In the genomic region with DNA sequence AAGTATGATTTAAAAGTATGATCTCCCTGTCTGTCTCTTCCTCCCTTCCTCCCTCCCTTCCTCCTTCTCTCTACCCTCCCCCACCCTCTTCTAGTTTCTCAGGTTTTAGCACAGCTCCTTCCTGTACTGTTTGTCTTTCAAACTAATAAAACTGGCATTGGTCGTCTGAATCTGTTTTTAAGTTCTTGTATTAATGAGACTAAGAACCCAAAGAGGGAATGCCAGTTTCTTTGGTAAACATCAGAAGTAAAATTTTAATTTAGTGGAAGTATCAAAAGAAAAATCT, we compare ENCODE assay signal across 8 mouse cellular contexts. TPM values are rescaled to one million over a fixed set of nuclear protein-coding genes. Genes with fewer than 3 reads are reported as not detected.
DNase-seq lines count a peak whose midpoint lies in the region; ATAC-seq lines count a peak whose summit lies in the region.

No protein-coding gene starts in this region.

- ATAC-seq in kidney, embryonic 16.5 days (ENCODE audit: low FRiP score, low TSS enrichment) = no peak
- no peak for ATAC-seq in intestine, embryonic 14.5 days (replicated peaks; ENCODE audit: low FRiP score, low TSS enrichment, low read depth)
- no peak for ATAC-seq in neural tube, embryonic 12.5 days (ENCODE audit: low FRiP score, low read depth)

- DNase-seq in kidney, postnatal 10 days = no peak
- DNase-seq in c-Kit-negative CD71-positive TER-119-positive erythroid progenitor cells, embryonic 14.5 days (ENCODE audit: low read depth, low spot score) = peak; percentile 42
- DNase-seq in intestine, embryonic 14.5 days (ENCODE audit: low spot score) = no peak
- no peak for DNase-seq in MN1 (ENCODE audit: low spot score)
- no peak for DNase-seq in adrenal gland, postnatal 25 days
- DNase-seq in urinary bladder, postnatal 4 days (ENCODE audit: low spot score in 2 of 2) = no peak

- H3K9ac ChIP-seq in kidney, embryonic 16.5 days (replicated peaks; ENCODE audit: low read length) = peak overlapping the region; percentile 71
- peak overlapping the region; percentile 88 for H3K9ac ChIP-seq in intestine, embryonic 14.5 days (ENCODE audit: low read length)
- 0 out of 2 replicates have a peak overlapping the region, but pooled peaks have one; percentile 51 for H3K9ac ChIP-seq in neural tube, embryonic 12.5 days

- no peaks in the 10 kb centered on the region for H3K36me3 ChIP-seq in kidney, embryonic 16.5 days (ENCODE audit: insufficient read depth, low read length)
- no peaks in the 10 kb centered on the region for H3K36me3 ChIP-seq in intestine, embryonic 14.5 days (ENCODE audit: control insufficient read depth, insufficient read depth, low read length)
- H3K36me3 ChIP-seq in neural tube, embryonic 12.5 days = no peaks in the 10 kb centered on the region

- H3K9me3 ChIP-seq in kidney, embryonic 16.5 days (ENCODE audit: low read length) = no peaks in the 10 kb centered on the region
- H3K9me3 ChIP-seq in intestine, embryonic 14.5 days (ENCODE audit: control insufficient read depth, low read length) = no peaks in the 10 kb centered on the region
- H3K9me3 ChIP-seq in neural tube, embryonic 12.5 days = no peaks in the 10 kb centered on the region

- H3K4me3 ChIP-seq in kidney, embryonic 16.5 days (ENCODE audit: low read length) = peak overlapping the region; percentile 41
- H3K4me3 ChIP-seq in intestine, embryonic 14.5 days (ENCODE audit: low read depth, low read length) = peak overlapping the region; percentile 55; the same call in 1 of the 2 replicates
- H3K4me3 ChIP-seq in neural tube, embryonic 12.5 days = peak overlapping the region; percentile 13; the same call in 1 of the 2 replicates

- H3K4me2 ChIP-seq in kidney, embryonic 16.5 days (replicated peaks; ENCODE audit: low read depth, low read length) = peak overlapping the region; percentile 83
- peak overlapping the region; percentile 94 for H3K4me2 ChIP-seq in intestine, embryonic 14.5 days (ENCODE audit: low read length)
- H3K4me2 ChIP-seq in neural tube, embryonic 12.5 days (replicated peaks) = peak overlapping the region; percentile 71

- H3K4me1 ChIP-seq in kidney, embryonic 16.5 days (ENCODE audit: insufficient read depth, low read length) = peaks cover 33% of the 10 kb centered on the region
- peaks cover 24% of the 10 kb centered on the region for H3K4me1 ChIP-seq in intestine, embryonic 14.5 days (replicated peaks; ENCODE audit: control insufficient read depth, insufficient read depth, low read length)
- peaks cover 25% of the 10 kb centered on the region for H3K4me1 ChIP-seq in neural tube, embryonic 12.5 days

- H3K27ac ChIP-seq in kidney, embryonic 16.5 days (ENCODE audit: low read length) = peak overlapping the region; percentile 99
- H3K27ac ChIP-seq in intestine, embryonic 14.5 days (ENCODE audit: low read depth) = peak overlapping the region; percentile 99
- H3K27ac ChIP-seq in neural tube, embryonic 12.5 days = peak overlapping the region; percentile 53; the same call in 1 of the 2 replicates

- 2% methylated on average over 1 of the region's 1 CpGs for WGBS in kidney, embryonic 16.5 days
- WGBS in intestine, embryonic 14.5 days = 5% methylated on average over 1 of the region's 1 CpGs
- 4% methylated on average over 1 of the region's 1 CpGs for WGBS in neural tube, embryonic 12.5 days

- no peaks in the 10 kb centered on the region for H3K27me3 ChIP-seq in kidney, embryonic 16.5 days (ENCODE audit: insufficient read depth, low read length)
- no peaks in the 10 kb centered on the region for H3K27me3 ChIP-seq in intestine, embryonic 14.5 days (replicated peaks; ENCODE audit: control insufficient read depth, insufficient read depth, low read length)
- no peaks in the 10 kb centered on the region for H3K27me3 ChIP-seq in neural tube, embryonic 12.5 days (replicated peaks)

RNA-seq across cellular contexts. Expression of gene Hist1h4d, which starts 5.5 kb away (rescaled TPM):
- polyA plus RNA-seq in kidney, embryonic 16.5 days (2015; fragmentation: Nextera tagmentation; extraction: Ambion mirVana) = 102 TPM in 2 replicates
- 111 and 114 TPM in 2 replicates for polyA plus RNA-seq in intestine, embryonic 14.5 days (2014; fragmentation: Nextera tagmentation; extraction: Ambion mirVana)
- polyA plus RNA-seq in neural tube, embryonic 12.5 days (2016; fragmentation: Nextera tagmentation; extraction: Ambion mirVana) = 65.8 and 97.5 TPM in 2 replicates
- 174 and 185 TPM in 2 replicates for total RNA-seq in adrenal gland, postnatal 25 days (2021)

RNA-seq across cellular contexts. Expression of gene Hist1h3d, which starts 11.3 kb away (rescaled TPM):
- 6.1 and 6.6 TPM in 2 replicates for polyA plus RNA-seq in kidney, embryonic 16.5 days (2015; fragmentation: Nextera tagmentation; extraction: Ambion mirVana)
- polyA plus RNA-seq in intestine, embryonic 14.5 days (2014; fragmentation: Nextera tagmentation; extraction: Ambion mirVana) = 9.6 and 12.5 TPM in 2 replicates
- 3.8 and 4.9 TPM in 2 replicates for polyA plus RNA-seq in neural tube, embryonic 12.5 days (2016; fragmentation: Nextera tagmentation; extraction: Ambion mirVana)
- 12.9 and 16.6 TPM in 2 replicates for total RNA-seq in adrenal gland, postnatal 25 days (2021)

RNA-seq across cellular contexts. Expression of gene Hist1h2ad, which starts 12.7 kb away (rescaled TPM):
- 2.5 and 3.0 TPM in 2 replicates for polyA plus RNA-seq in kidney, embryonic 16.5 days (2015; fragmentation: Nextera tagmentation; extraction: Ambion mirVana)
- polyA plus RNA-seq in intestine, embryonic 14.5 days (2014; fragmentation: Nextera tagmentation; extraction: Ambion mirVana) = 2.2 and 4.2 TPM in 2 replicates
- polyA plus RNA-seq in neural tube, embryonic 12.5 days (2016; fragmentation: Nextera tagmentation; extraction: Ambion mirVana) = 0.86 and 2.8 TPM in 2 replicates
- 2.3 and 9.6 TPM in 2 replicates for total RNA-seq in adrenal gland, postnatal 25 days (2021)

RNA-seq across cellular contexts. Expression of gene Hist1h2bf, which starts 12.9 kb away (rescaled TPM):
- 4.3 and 4.4 TPM in 2 replicates for polyA plus RNA-seq in kidney, embryonic 16.5 days (2015; fragmentation: Nextera tagmentation; extraction: Ambion mirVana)
- 7.0 and 7.1 TPM in 2 replicates for polyA plus RNA-seq in intestine, embryonic 14.5 days (2014; fragmentation: Nextera tagmentation; extraction: Ambion mirVana)
- 3.4 and 6.6 TPM in 2 replicates for polyA plus RNA-seq in neural tube, embryonic 12.5 days (2016; fragmentation: Nextera tagmentation; extraction: Ambion mirVana)
- 61.2 and 62.9 TPM in 2 replicates for total RNA-seq in adrenal gland, postnatal 25 days (2021)

RNA-seq across cellular contexts. Expression of gene Hist1h2bg, which starts 15.7 kb away (rescaled TPM):
- 8.5 and 9.1 TPM in 2 replicates for polyA plus RNA-seq in kidney, embryonic 16.5 days (2015; fragmentation: Nextera tagmentation; extraction: Ambion mirVana)
- 6.1 and 7.6 TPM in 2 replicates for polyA plus RNA-seq in intestine, embryonic 14.5 days (2014; fragmentation: Nextera tagmentation; extraction: Ambion mirVana)
- 8.8 and 11.8 TPM in 2 replicates for polyA plus RNA-seq in neural tube, embryonic 12.5 days (2016; fragmentation: Nextera tagmentation; extraction: Ambion mirVana)
- 106 and 130 TPM in 2 replicates for total RNA-seq in adrenal gland, postnatal 25 days (2021)
